Mouse (Mus musculus): ENCODE data around the gene Dmbx1. TPM values are rescaled to one million over a fixed set of nuclear protein-coding genes. Genes with fewer than 3 reads are reported as not detected.

The Dmbx1 gene
- total RNA-seq, 2 experiments from 2014 or later, result not detected

GRCm38 (mm10) chr4:115890553-115890952, 49.2 kb downstream of the Dmbx1 start, which contains the start of gene 6430628N08Rik:
6430628N08Rik (plus strand) TSS chr4:115890665.
- no peak for DNase-seq (ENCODE audit: low spot score in 2 of 2)

- no peak for DNase-seq (ENCODE audit: low spot score in 2 of 2)
Observed at GRCm38 (mm10) chr4:115890066-115890465, 49.7 kb downstream of the Dmbx1 start.

- DNase-seq (ENCODE audit: low spot score in 2 of 2), result no peak
Observed at GRCm38 (mm10) chr4:115886875-115887274, 52.9 kb downstream of the Dmbx1 start.

- DNase-seq (ENCODE audit: low spot score in 2 of 2), result no peak
Observed at GRCm38 (mm10) chr4:115885846-115886245, 53.9 kb downstream of the Dmbx1 start.

GRCm38 (mm10) chr4:115884022-115884421, 55.7 kb downstream of the Dmbx1 start, which contains the start of gene Kncn:
Kncn (plus strand) TSS chr4:115884400.
- DNase-seq (ENCODE audit: low spot score in 2 of 2), result no peak

GRCm38 (mm10) chr4:115882195-115882594, 57.5 kb downstream of the Dmbx1 start:
- DNase-seq (ENCODE audit: low spot score in 2 of 2), result no peak

- DNase-seq (ENCODE audit: low spot score in 2 of 2), result no peak
Observed at GRCm38 (mm10) chr4:115881183-115881582, 58.5 kb downstream of the Dmbx1 start.

GRCm38 (mm10) chr4:115878828-115879227, 60.9 kb downstream of the Dmbx1 start:
- DNase-seq (ENCODE audit: low spot score in 2 of 2), result no peak

- DNase-seq (ENCODE audit: low spot score in 2 of 2), result no peak
Observed at GRCm38 (mm10) chr4:115878216-115878678, 61.5 kb downstream of the Dmbx1 start.

GRCm38 (mm10) chr4:115873231-115873630, 66.5 kb downstream of the Dmbx1 start:
- DNase-seq (ENCODE audit: low spot score in 2 of 2), result no peak

GRCm38 (mm10) chr4:115869512-115870210, 70.1 kb downstream of the Dmbx1 start:
- no peak for DNase-seq (ENCODE audit: low spot score in 2 of 2)

Other genes starting within 250 kb of the Dmbx1 start
- gene Efcab14, start 202.2 kb downstream of the Dmbx1 start, total RNA-seq (2021), result 10 to 100 TPM; 77.2 to 91.0 TPM
- 1 to 10 TPM; 2.0 to 2.3 TPM for gene Tex38, start 158.9 kb downstream of the Dmbx1 start, total RNA-seq (2021)
- 10 to 100 TPM; 45.2 to 51.9 TPM for gene Atpaf1, start 155.1 kb downstream of the Dmbx1 start, total RNA-seq (2021)
- 10 to 100 TPM; 17.8 to 19.5 TPM for gene Mob3c, start 111.8 kb downstream of the Dmbx1 start, total RNA-seq (2021)
- gene Mknk1, start 100.7 kb downstream of the Dmbx1 start, total RNA-seq (2021), result 10 to 100 TPM; 30.2 to 37.4 TPM
- not detected for gene Kncn, start 55.5 kb downstream of the Dmbx1 start, total RNA-seq (2021)
- gene 6430628N08Rik, start 49.3 kb downstream of the Dmbx1 start, total RNA-seq (2021), result not detected
- gene Faah, start 78.0 kb upstream of the Dmbx1 start, total RNA-seq (2021), result 1 to 10 TPM; 4.0 to 4.5 TPM
- gene Nsun4, start 114.0 kb upstream of the Dmbx1 start, total RNA-seq (2021), result 10 to 100 TPM; 28.3 to 29.9 TPM
- gene Uqcrh, start 135.1 kb upstream of the Dmbx1 start, total RNA-seq (2021), result 100 to 1,000 TPM; 565 to 864 TPM
- 10 to 100 TPM; 73.7 to 81.7 TPM for gene Lrrc41, start 135.3 kb upstream of the Dmbx1 start, total RNA-seq (2021)
- under 1 TPM; 0.32 to 0.93 TPM for gene Rad54l, start 183.8 kb upstream of the Dmbx1 start, total RNA-seq (2021)
- gene Pomgnt1, start 183.9 kb upstream of the Dmbx1 start, total RNA-seq (2021), result 10 to 100 TPM; 57.0 to 65.1 TPM
- gene Lurap1, start 211.4 kb upstream of the Dmbx1 start, total RNA-seq (2021), result 10 to 100 TPM in 1 of 2 experiments, 1 to 10 TPM in 1; 9.8 to 12.3 TPM
- not detected for gene Tspan1, start 227.7 kb upstream of the Dmbx1 start, total RNA-seq (2021)
- not detected for gene 1700042G07Rik, start 233.4 kb upstream of the Dmbx1 start, total RNA-seq (2021)
- gene Gm49337, start 233.5 kb upstream of the Dmbx1 start, total RNA-seq (2021), result not detected

All from adrenal gland, adult 18-20 months (tissue).